ENCODE assay signal across 14 mouse cellular contexts in genomic region chr9:39633913-39634594, GRCm38 (mm10). TPM values are rescaled to one million over a fixed set of nuclear protein-coding genes. Genes with fewer than 3 reads are reported as not detected.
DNase-seq lines count a peak whose midpoint lies in the region; ATAC-seq and TF ChIP-seq lines count a peak whose summit lies in the region.
"Had no signal": no experiment of that assay in that cellular context is flagged by ENCODE, and none has a peak within 500 bp of the region (broad histone marks: within the 10 kb centered on the region; RNA-seq: fewer than 3 reads in every experiment).

No protein-coding gene starts in this region.

- no peaks in the 10 kb centered on the region for H3K79me2 ChIP-seq in liver, adult 2 months (ENCODE audit: control insufficient read depth, insufficient read depth, low read length)
- no peaks in the 10 kb centered on the region for H3K79me2 ChIP-seq in heart, adult 2 months (replicated peaks; ENCODE audit: control insufficient read depth, insufficient read depth, low read length)

- no peaks in the 10 kb centered on the region for H3K27me3 ChIP-seq in liver, adult 2 months (ENCODE audit: control insufficient read depth, insufficient read depth, low read length)
- no peaks in the 10 kb centered on the region for H3K27me3 ChIP-seq in hindbrain, embryonic 15.5 days
- H3K27me3 ChIP-seq in heart, adult 2 months (ENCODE audit: control insufficient read depth, insufficient read depth, low read length), result no peaks in the 10 kb centered on the region

- H3K4me1 ChIP-seq in liver, adult 2 months (ENCODE audit: control insufficient read depth, insufficient read depth, low read length), result no peaks in the 10 kb centered on the region
- 0 out of 2 replicates have a peak, but pooled peaks cover 5% of the 10 kb centered on the region for H3K4me1 ChIP-seq in hindbrain, embryonic 15.5 days (replicated peaks)
- H3K4me1 ChIP-seq in heart, adult 2 months (ENCODE audit: control insufficient read depth, insufficient read depth, low read length), result no peaks in the 10 kb centered on the region
- H3K4me1 ChIP-seq: limb, embryonic 10.5 days had no signal

- H3K36me3 ChIP-seq in liver, adult 2 months (ENCODE audit: control insufficient read depth, insufficient read depth, low read length), result no peaks in the 10 kb centered on the region
- no peaks in the 10 kb centered on the region for H3K36me3 ChIP-seq in hindbrain, embryonic 15.5 days
- H3K36me3 ChIP-seq in heart, adult 2 months (ENCODE audit: control insufficient read depth, insufficient read depth, low read length), result no peaks in the 10 kb centered on the region
- H3K36me3 ChIP-seq: limb, embryonic 10.5 days had no signal

- no peak overlapping the region for H3K4me3 ChIP-seq in liver, adult 2 months (ENCODE audit: insufficient read depth, low read depth, low read length)
- H3K4me3 ChIP-seq in hindbrain, embryonic 15.5 days, result no peak overlapping the region
- no peak overlapping the region for H3K4me3 ChIP-seq in heart, adult 2 months
- H3K4me3 ChIP-seq: limb, embryonic 10.5 days had no signal

- DNase-seq in liver, adult 2 months (ENCODE audit: extremely low read depth, low read depth, low spot score), result peak; percentile 2
- no peak for DNase-seq in liver
- peak; percentile 7 to 9 for DNase-seq in right cerebral cortex, postnatal 36 days (ENCODE audit: low spot score in 2 of 2)
- DNase-seq in gastrocnemius, adult 18-20 months (ENCODE audit: low spot score), result no peak
- DNase-seq in heart, adult 2 months, result no peak
- DNase-seq in cerebellum, adult 18-20 months, result no peak
- DNase-seq: heart, adult 18-20 months; heart, postnatal 36 days; lung, adult 18-20 months had no signal

- no peak overlapping the region for H3K9ac ChIP-seq in liver, adult 2 months (ENCODE audit: low read depth, low read length)
- H3K9ac ChIP-seq in hindbrain, embryonic 15.5 days, result no peak overlapping the region
- H3K9ac ChIP-seq in heart, adult 2 months (ENCODE audit: low read depth, low read length), result no peak overlapping the region

- 25% methylated on average over 4 of the region's 4 CpGs for WGBS in liver, adult 2 months
- WGBS in hindbrain, embryonic 15.5 days, result 19% methylated on average over 4 of the region's 4 CpGs
- WGBS in heart, adult 2 months, result 15% methylated on average over 4 of the region's 4 CpGs

- H3K27ac ChIP-seq in liver, adult 2 months (replicated peaks; ENCODE audit: insufficient read depth, low read depth, low read length), result no peak overlapping the region
- H3K27ac ChIP-seq in hindbrain, embryonic 15.5 days (replicated peaks), result peak overlapping the region; percentile 73
- H3K27ac ChIP-seq in heart, adult 2 months, result no peak overlapping the region
- H3K27ac ChIP-seq: limb, embryonic 10.5 days had no signal

- no peak for TF ChIP-seq EP300 in heart, adult 2 months (IDR thresholded peaks at IDR 0.05; ENCODE audit: insufficient read depth, low read depth, low read length)

- no peaks in the 10 kb centered on the region for H3K9me3 ChIP-seq in hindbrain, embryonic 15.5 days
- H3K9me3 ChIP-seq: limb, embryonic 10.5 days had no signal

- TF ChIP-seq CTCF in liver, adult 2 months (IDR thresholded peaks at IDR 0.05; ENCODE audit: low read depth, low read length), result no peak
- TF ChIP-seq CTCF in heart, adult 2 months (IDR thresholded peaks at IDR 0.05), result no peak

- intact Hi-C loops in heart, adult 2 months (cut with DNase I), result no loop called here

- no peak for TF ChIP-seq POLR2A in liver, adult 2 months (IDR thresholded peaks at IDR 0.05; ENCODE audit: extremely low read depth, insufficient read depth, low read length)
- TF ChIP-seq POLR2A in heart, adult 2 months (IDR thresholded peaks at IDR 0.05; ENCODE audit: insufficient read depth, low read depth, low read length), result no peak

- peak; percentile 81; the same call in 1 of the 2 replicates for ATAC-seq in hindbrain, embryonic 15.5 days (ENCODE audit: low FRiP score, low read depth)
- peak; percentile 75 for ATAC-seq in megakaryocyte, adult 5-6 weeks (ENCODE audit: poor library complexity, severe bottlenecking)

- H3K4me2 ChIP-seq in hindbrain, embryonic 15.5 days, result no peak overlapping the region

RNA-seq across cellular contexts. Expression of gene Olfr961, which starts 10.8 kb away (rescaled TPM):
- not detected in 2 replicates for total RNA-seq in liver, adult 2 months (2014; rRNA removed)
- not detected in 2 replicates for polyA plus RNA-seq in liver, adult 2 months (2012; rRNA removed)
- polyA plus RNA-seq in hindbrain, embryonic 15.5 days (2015; fragmentation: Nextera tagmentation; extraction: Ambion mirVana), result not detected in 2 replicates
- 0.13 TPM in 1 of 2 replicates, not detected in the other for total RNA-seq in megakaryocyte, adult 5-6 weeks (2015)
- not detected in 2 replicates for total RNA-seq in megakaryocyte, adult 5-6 weeks (2017)
- not detected for total RNA-seq in gastrocnemius, adult 18-20 months (2021)
- total RNA-seq in heart, adult 2 months (2021), result not detected
- polyA plus RNA-seq in heart, adult 2 months (2012; rRNA removed), result not detected in 2 replicates
- total RNA-seq: heart, adult 18-20 months; heart, postnatal 36 days had no signal
- polyA plus RNA-seq: kidney, embryonic 14.5 days; limb, embryonic 10.5 days; stomach, embryonic 16.5 days had no signal

RNA-seq across cellular contexts. Expression of gene Olfr960, which starts 12.9 kb away (rescaled TPM):
- total RNA-seq in liver, adult 2 months (2014; rRNA removed), result not detected in 2 replicates
- polyA plus RNA-seq in liver, adult 2 months (2012; rRNA removed), result not detected in 2 replicates
- not detected in 2 replicates for polyA plus RNA-seq in hindbrain, embryonic 15.5 days (2015; fragmentation: Nextera tagmentation; extraction: Ambion mirVana)
- total RNA-seq in megakaryocyte, adult 5-6 weeks (2015), result not detected in 2 replicates
- total RNA-seq in megakaryocyte, adult 5-6 weeks (2017), result not detected in 2 replicates
- total RNA-seq in gastrocnemius, adult 18-20 months (2021), result not detected
- total RNA-seq in heart, adult 2 months (2021), result not detected
- not detected in 2 replicates for polyA plus RNA-seq in heart, adult 2 months (2012; rRNA removed)
- total RNA-seq: heart, adult 18-20 months; heart, postnatal 36 days had no signal
- polyA plus RNA-seq: limb, embryonic 10.5 days; stomach, embryonic 16.5 days had no signal

RNA-seq across cellular contexts. Expression of gene Olfr148, which starts 23.6 kb away (rescaled TPM):
- not detected in 2 replicates for total RNA-seq in liver, adult 2 months (2014; rRNA removed)
- not detected in 2 replicates for polyA plus RNA-seq in liver, adult 2 months (2012; rRNA removed)
- not detected in 2 replicates for polyA plus RNA-seq in hindbrain, embryonic 15.5 days (2015; fragmentation: Nextera tagmentation; extraction: Ambion mirVana)
- total RNA-seq in megakaryocyte, adult 5-6 weeks (2015), result not detected in 2 replicates
- total RNA-seq in megakaryocyte, adult 5-6 weeks (2017), result not detected in 2 replicates
- total RNA-seq in gastrocnemius, adult 18-20 months (2021), result not detected
- total RNA-seq in heart, adult 2 months (2021), result not detected
- not detected in 2 replicates for polyA plus RNA-seq in heart, adult 2 months (2012; rRNA removed)
- total RNA-seq: heart, adult 18-20 months; heart, postnatal 36 days had no signal
- polyA plus RNA-seq: kidney, embryonic 14.5 days; limb, embryonic 10.5 days; stomach, embryonic 16.5 days had no signal

RNA-seq across cellular contexts. Expression of gene AW551984, which starts 29.9 kb away (rescaled TPM):
- total RNA-seq in liver, adult 2 months (2014; rRNA removed), result 0.07 and 0.09 TPM in 2 replicates
- 0.01 and 0.13 TPM in 2 replicates for polyA plus RNA-seq in liver, adult 2 months (2012; rRNA removed)
- polyA plus RNA-seq in hindbrain, embryonic 15.5 days (2015; fragmentation: Nextera tagmentation; extraction: Ambion mirVana), result 158 and 162 TPM in 2 replicates
- 0.14 and 0.74 TPM in 2 replicates for total RNA-seq in megakaryocyte, adult 5-6 weeks (2015)
- 0.11 and 0.37 TPM in 2 replicates for total RNA-seq in megakaryocyte, adult 5-6 weeks (2017)
- total RNA-seq in gastrocnemius, adult 18-20 months (2021), result under 1 TPM; 0.38 to 0.66 TPM
- total RNA-seq in heart, adult 2 months (2021), result under 1 TPM; 0.14 to 0.26 TPM
- polyA plus RNA-seq in heart, adult 2 months (2012; rRNA removed), result 0.20 and 0.67 TPM in 2 replicates

RNA-seq across cellular contexts. Expression of gene Olfr963, which starts 33.0 kb away (rescaled TPM):
- total RNA-seq in liver, adult 2 months (2014; rRNA removed), result not detected in 2 replicates
- not detected in 2 replicates for polyA plus RNA-seq in liver, adult 2 months (2012; rRNA removed)
- not detected in 2 replicates for polyA plus RNA-seq in hindbrain, embryonic 15.5 days (2015; fragmentation: Nextera tagmentation; extraction: Ambion mirVana)
- total RNA-seq in megakaryocyte, adult 5-6 weeks (2015), result not detected in 2 replicates
- total RNA-seq in megakaryocyte, adult 5-6 weeks (2017), result not detected in 2 replicates
- total RNA-seq in gastrocnemius, adult 18-20 months (2021), result not detected
- total RNA-seq in heart, adult 2 months (2021), result not detected
- not detected in 2 replicates for polyA plus RNA-seq in heart, adult 2 months (2012; rRNA removed)
- total RNA-seq: heart, adult 18-20 months; heart, postnatal 36 days had no signal
- polyA plus RNA-seq: kidney, embryonic 14.5 days; limb, embryonic 10.5 days; stomach, embryonic 16.5 days had no signal

Comparison
In these comparisons a context has a peak if more than half of its experiments do, and no peak if none do; other contexts are left out.
1. DNase-seq: peak in liver, adult 2 months (single experiment) and right cerebral cortex, postnatal 36 days (2 of 2); none in liver (single experiment), gastrocnemius, adult 18-20 months (single experiment), heart, adult 2 months (0 of 2) and cerebellum, adult 18-20 months (0 of 2).